Mouse (Mus musculus) CH12.LX (cell line): ENCODE measurements at regions not wholly inside any gene's neighbourhood (a gene's known extent, or its start where the extent isn't known, plus 50 kb on each side); places are given as distances from the start of the nearest gene placed in this dataset.

Experiments
- DNase-seq: peaks from one replicate; pipeline ENCODE4 v3.0.0-alpha.2; 2013; ENCODE audit errors: extremely low read depth
- H3K27ac ChIP-seq: 2 replicates; pipeline ENCODE4 v1.5.1; 2012; ENCODE audit warnings: low read depth, mild to moderate bottlenecking, control low read depth, moderate library complexity; ENCODE audit not compliant: insufficient read depth
- H3K27me3 ChIP-seq: replicated peaks from 2 replicates; pipeline ENCODE3; 2012; ENCODE audit warnings: inconsistent platforms
- H3K36me3 ChIP-seq, 2 experiments: replicated peaks in 1 of 2; 2 replicates each; pipeline versions ENCODE3 to v1.6.1; 2012; ENCODE audit warnings: inconsistent platforms in 1 of 2, low read length in 1 of 2, mild to moderate bottlenecking in 1 of 2, mixed read lengths in 1 of 2, moderate library complexity in 1 of 2; ENCODE audit not compliant: control insufficient read depth in 1 of 2, insufficient read depth in 1 of 2
- H3K4me1 ChIP-seq, 2 experiments: 2 replicates each; pipeline ENCODE4 v1.6.1; 2012; ENCODE audit warnings: inconsistent platforms in 1 of 2, moderate library complexity in 1 of 2; ENCODE audit not compliant: insufficient read depth in 2 of 2, control insufficient read depth in 1 of 2
- H3K4me2 ChIP-seq: 2 replicates; pipeline ENCODE4 v1.6.1; 2012; ENCODE audit warnings: low read depth, mild to moderate bottlenecking, control low read depth; ENCODE audit not compliant: poor library complexity, insufficient read depth, severe bottlenecking
- H3K4me3 ChIP-seq, 3 experiments: fragments of 150-350 bp in 1 of 3; sonication (generic) in 1 of 3; replicated peaks in 1 of 3; 2 replicates each; pipeline versions ENCODE3 to v1.5.1; 2011 to 2012; ENCODE audit warnings: low read depth in 2 of 3, low read length in 2 of 3, mild to moderate bottlenecking in 2 of 3, moderate library complexity in 2 of 3, control low read depth in 1 of 3, improper control_type of control experiment in 1 of 3, inconsistent platforms in 1 of 3, mixed read lengths in 1 of 3; ENCODE audit not compliant: poor library complexity in 1 of 3
- H3K79me2 ChIP-seq: replicated peaks from 2 replicates; pipeline ENCODE4 v1.6.1; 2012; ENCODE audit warnings: mild to moderate bottlenecking, moderate library complexity; ENCODE audit not compliant: control insufficient read depth, poor library complexity, insufficient read depth, severe bottlenecking; ENCODE audit errors: extremely low read depth
- H3K9ac ChIP-seq: 2 replicates; pipeline ENCODE4 v1.6.1; 2012; ENCODE audit warnings: low read depth, mild to moderate bottlenecking, control low read depth, moderate library complexity; ENCODE audit not compliant: insufficient read depth
- H3K9me3 ChIP-seq: replicated peaks from 2 replicates; pipeline ENCODE3; 2012; ENCODE audit warnings: low read length, inconsistent platforms, mixed read lengths
- BHLHE40 ChIP-seq: IDR thresholded peaks from 2 replicates; pipeline ENCODE4 v1.6.1; 2011; ENCODE audit warnings: mild to moderate bottlenecking, low read depth, low read length, improper control_type of control experiment
- CHD1 ChIP-seq: IDR thresholded peaks from 2 replicates; pipeline ENCODE4 v1.6.1; 2012; ENCODE audit warnings: low read depth, low read length, improper control_type of control experiment, inconsistent platforms
- CTCF ChIP-seq, 2 experiments: IDR thresholded peaks in 1 of 2; conservative IDR thresholded peaks in 1 of 2; 2 replicates each; pipeline ENCODE4 v1.5.1; 2011 to 2012; ENCODE audit warnings: low read depth in 2 of 2, low read length in 2 of 2, improper control_type of control experiment in 1 of 2, inconsistent platforms in 1 of 2, mild to moderate bottlenecking in 1 of 2, moderate library complexity in 1 of 2
- E2F4 ChIP-seq: IDR thresholded peaks from 2 replicates; pipeline ENCODE4 v1.6.1; 2011; ENCODE audit warnings: low read depth, low read length, improper control_type of control experiment; ENCODE audit not compliant: insufficient replicate concordance
- ELF1 ChIP-seq: IDR thresholded peaks from 2 replicates; pipeline ENCODE4 v1.6.1; 2014; ENCODE audit warnings: low read depth, mild to moderate bottlenecking, inconsistent platforms, low read length, improper control_type of control experiment
- EP300 ChIP-seq: IDR thresholded peaks from 2 replicates; pipeline ENCODE4 v1.6.1; 2011; ENCODE audit warnings: low read length, improper control_type of control experiment
- MAFK ChIP-seq: IDR thresholded peaks from 2 replicates; pipeline ENCODE4 v1.6.1; 2011; ENCODE audit warnings: low read length, improper control_type of control experiment; ENCODE audit not compliant: insufficient replicate concordance
- MAX ChIP-seq: IDR thresholded peaks from 2 replicates; pipeline ENCODE4 v1.6.1; 2011; ENCODE audit warnings: low read length, improper control_type of control experiment
- MXI1 ChIP-seq: IDR thresholded peaks from 2 replicates; pipeline ENCODE4 v1.6.1; 2011; ENCODE audit warnings: mild to moderate bottlenecking, low read depth, low read length, improper control_type of control experiment
- NRF1 ChIP-seq: IDR thresholded peaks from 2 replicates; pipeline ENCODE4 v1.6.1; 2014; ENCODE audit warnings: low read depth, mild to moderate bottlenecking, inconsistent platforms, low read length, improper control_type of control experiment, moderate library complexity
- POLR2A ChIP-seq: IDR thresholded peaks from 2 replicates; pipeline ENCODE4 v1.6.1; 2011; ENCODE audit warnings: low read depth, mild to moderate bottlenecking, improper control_type of control experiment, low read length
- POLR2AphosphoS2 ChIP-seq: IDR thresholded peaks from 2 replicates; pipeline ENCODE4 v1.6.1; 2011; ENCODE audit warnings: low read depth, low read length, improper control_type of control experiment
- TCF12 ChIP-seq: IDR thresholded peaks from 2 replicates; pipeline ENCODE4 v1.6.1; 2014; ENCODE audit warnings: low read depth, mild to moderate bottlenecking, inconsistent platforms, low read length, improper control_type of control experiment
- USF1 ChIP-seq: IDR thresholded peaks from 2 replicates; pipeline ENCODE4 v1.6.1; 2014; ENCODE audit warnings: low read depth, mild to moderate bottlenecking, inconsistent platforms, low read length, improper control_type of control experiment
- USF2 ChIP-seq: conservative IDR thresholded peaks from 2 replicates; pipeline ENCODE4 v1.6.1; 2011; ENCODE audit warnings: low read depth, low read length, improper control_type of control experiment
- ZMIZ1 ChIP-seq: IDR thresholded peaks from 2 replicates; pipeline ENCODE4 v1.6.1; 2012; ENCODE audit warnings: low read depth, mild to moderate bottlenecking, inconsistent platforms, low read length, improper control_type of control experiment
- ZNF384 ChIP-seq: IDR thresholded peaks from 2 replicates; pipeline ENCODE4 v1.6.1; 2012; ENCODE audit warnings: low read depth, low read length, improper control_type of control experiment, inconsistent platforms
- dilution Hi-C: fragments of 300-500 bp; cut with MboI; formaldehyde crosslinking; loops from 2 replicates; pipeline ENCODE4 v1.14.3; 2020; ENCODE audit warnings: low sequenced_read_pairs; ENCODE audit not compliant: extremely low pct_unique_long_range_greater_than_20kb, extremely low pct_ligation_motif_present
- in situ Hi-C: fragments of 300-500 bp; cut with MboI; formaldehyde crosslinking; loops from 3 replicates; pipeline ENCODE4 v1.14.3; 2019; ENCODE audit warnings: low sequenced_read_pairs, low pct_ligation_motif_present, low pct_unique_long_range_greater_than_20kb, mixed read lengths

- no peak for DNase-seq
- no peak for TF ChIP-seq ZMIZ1
- no peak for TF ChIP-seq ZNF384
- TF ChIP-seq TCF12, result no peak
- TF ChIP-seq ELF1, result no peak
- no peak for TF ChIP-seq USF2
- no peak for TF ChIP-seq NRF1
- TF ChIP-seq EP300, result no peak
- no peak for TF ChIP-seq MAFK
- no peak for TF ChIP-seq CTCF (conservative IDR thresholded peaks at IDR 0.05 in 1 of 2, IDR thresholded peaks at IDR 0.05 in 1 of 2; ENCODE audit: low read depth in 2 of 2, low read length in 2 of 2)
- no peak overlapping the region for H3K4me2 ChIP-seq
- no peaks in the 10 kb centered on the region for H3K27me3 ChIP-seq
- H3K9me3 ChIP-seq, result no peaks in the 10 kb centered on the region
- dilution Hi-C loops (no loop called here), in situ Hi-C loops (no loop called here)
- H3K9ac ChIP-seq, result no peak overlapping the region
- H3K4me1 ChIP-seq, result no peaks in the 10 kb centered on the region
- no peak overlapping the region for H3K27ac ChIP-seq
- H3K36me3 ChIP-seq, result no peaks in the 10 kb centered on the region
- no peaks in the 10 kb centered on the region for H3K79me2 ChIP-seq
- no peak overlapping the region for H3K4me3 ChIP-seq
Observed at GRCm38 (mm10) chr17:4175006-4175405, 478.9 kb upstream of the Nox3 start.

GRCm38 (mm10) chr17:4176524-4176923, 480.5 kb upstream of the Nox3 start:
- Histone ChIP-seq H3K36me3 (no peaks in the 10 kb centered on the region), H3K27me3 (no peaks in the 10 kb centered on the region), H3K9ac (no peak overlapping the region), H3K79me2 (no peaks in the 10 kb centered on the region), H3K27ac (no peak overlapping the region), H3K4me3 (no peak overlapping the region), H3K4me1 (no peaks in the 10 kb centered on the region), H3K4me2 (no peak overlapping the region), H3K9me3 (no peaks in the 10 kb centered on the region)
- in situ Hi-C loops (no loop called here), dilution Hi-C loops (no loop called here)
- TF ChIP-seq USF2 (no peak), USF1 (no peak), CHD1 (no peak), E2F4 (no peak), POLR2A (no peak), BHLHE40 (no peak), MXI1 (no peak), POLR2AphosphoS2 (no peak), MAX (no peak)
- DNase-seq, result no peak
